Mouse (Mus musculus) fat pad, adult 2 months (tissue): ENCODE data around the gene Gm20388.

Source experiments
- DNase-seq: peaks from one replicate; pipeline ENCODE4 v3.0.0-alpha.2; 2011; ENCODE audit warnings: low read depth, low spot score; ENCODE audit errors: extremely low read depth

Gene Gm20388

GRCm38 (mm10) chr8:119914161-119914560, 3.5 kb downstream of the Gm20388 start:
- no peak for DNase-seq

GRCm38 (mm10) chr8:119915298-119915697, 4.7 kb downstream of the Gm20388 start:
- no peak for DNase-seq

GRCm38 (mm10) chr8:119916237-119916892, 5.7 kb downstream of the Gm20388 start:
- peak; percentile 58 for DNase-seq

- no peak for DNase-seq
Measured at GRCm38 (mm10) chr8:119917415-119917814, 6.8 kb downstream of the Gm20388 start.

GRCm38 (mm10) chr8:119918155-119918567, 7.5 kb downstream of the Gm20388 start:
- DNase-seq, result no peak

GRCm38 (mm10) chr8:119923259-119923658, 12.6 kb downstream of the Gm20388 start:
- DNase-seq, result no peak

GRCm38 (mm10) chr8:119925428-119925827, 14.8 kb downstream of the Gm20388 start:
- no peak for DNase-seq

- DNase-seq, result no peak
Measured at GRCm38 (mm10) chr8:119926474-119926873, 15.8 kb downstream of the Gm20388 start.

- no peak for DNase-seq
Measured at GRCm38 (mm10) chr8:119927422-119928092, 16.9 kb downstream of the Gm20388 start.

GRCm38 (mm10) chr8:119931317-119931716, 20.7 kb downstream of the Gm20388 start:
- DNase-seq, result no peak

GRCm38 (mm10) chr8:119933681-119934080, 23.0 kb downstream of the Gm20388 start:
- DNase-seq, result no peak

- DNase-seq, result no peak
Measured at GRCm38 (mm10) chr8:119935541-119935940, 24.9 kb downstream of the Gm20388 start.

- no peak for DNase-seq
Measured at GRCm38 (mm10) chr8:119938481-119938880, 27.8 kb downstream of the Gm20388 start.

- no peak for DNase-seq
Measured at GRCm38 (mm10) chr8:119939336-119939735, 28.7 kb downstream of the Gm20388 start.

GRCm38 (mm10) chr8:119941471-119941870, 30.8 kb downstream of the Gm20388 start:
- DNase-seq, result no peak

GRCm38 (mm10) chr8:119943616-119944015, 33.0 kb downstream of the Gm20388 start:
- no peak for DNase-seq

GRCm38 (mm10) chr8:119944096-119944811, 33.6 kb downstream of the Gm20388 start:
- DNase-seq, result peak; percentile 51

- no peak for DNase-seq
Measured at GRCm38 (mm10) chr8:119946326-119946865, 35.8 kb downstream of the Gm20388 start.

GRCm38 (mm10) chr8:119947653-119948052, 37.0 kb downstream of the Gm20388 start:
- DNase-seq, result no peak

GRCm38 (mm10) chr8:119948340-119948739, 37.7 kb downstream of the Gm20388 start:
- no peak for DNase-seq

GRCm38 (mm10) chr8:119952282-119952681, 41.6 kb downstream of the Gm20388 start:
- no peak for DNase-seq

- no peak for DNase-seq
Measured at GRCm38 (mm10) chr8:119952747-119953146, 42.1 kb downstream of the Gm20388 start.
